Mouse (Mus musculus) heart, postnatal 0 days (tissue): Measurements from ENCODE around the gene Fndc3a.

Experiments
- CTCF ChIP-seq: IDR thresholded peaks from 2 replicates; pipeline ENCODE4 v1.5.1; 2016; ENCODE audit warnings: antibody characterized with exemption, control low read depth, low read depth
- EP300 ChIP-seq: IDR thresholded peaks from 2 replicates; pipeline ENCODE4 v1.6.1; 2016; ENCODE audit warnings: antibody characterized with exemption, low read depth

DNA sequence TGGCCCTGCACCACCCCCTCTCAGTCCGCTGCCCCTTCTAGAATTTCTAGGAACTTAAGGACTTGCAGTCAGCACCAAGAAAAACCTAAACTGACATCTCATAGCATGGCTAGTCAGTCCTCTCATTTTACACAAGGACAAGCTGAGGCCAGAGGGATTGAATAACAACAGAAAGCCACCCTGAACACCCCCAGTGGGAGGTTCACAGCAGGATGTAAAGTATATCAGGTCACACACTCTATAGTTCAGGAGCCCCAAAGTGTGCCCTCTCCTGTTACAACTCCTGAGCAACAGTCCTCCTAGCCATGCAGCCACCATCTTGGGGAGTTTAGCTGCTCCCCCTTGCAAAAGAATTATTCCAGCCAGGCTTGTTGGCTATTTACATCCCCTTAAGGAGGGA, 216.0 kb downstream of the Fndc3a start:
- TF ChIP-seq CTCF (no peak), EP300 (no peak)
